Mouse (Mus musculus) neural tube, embryonic 10.5 days (tissue): Measurements from ENCODE around the gene Fgf4.

Experiments
- DNase-seq: peaks from one replicate; pipeline ENCODE4 v3.0.0-alpha.2; 2017; ENCODE audit warnings: low spot score; ENCODE audit errors: extremely low spot score

The Fgf4 gene

DNA sequence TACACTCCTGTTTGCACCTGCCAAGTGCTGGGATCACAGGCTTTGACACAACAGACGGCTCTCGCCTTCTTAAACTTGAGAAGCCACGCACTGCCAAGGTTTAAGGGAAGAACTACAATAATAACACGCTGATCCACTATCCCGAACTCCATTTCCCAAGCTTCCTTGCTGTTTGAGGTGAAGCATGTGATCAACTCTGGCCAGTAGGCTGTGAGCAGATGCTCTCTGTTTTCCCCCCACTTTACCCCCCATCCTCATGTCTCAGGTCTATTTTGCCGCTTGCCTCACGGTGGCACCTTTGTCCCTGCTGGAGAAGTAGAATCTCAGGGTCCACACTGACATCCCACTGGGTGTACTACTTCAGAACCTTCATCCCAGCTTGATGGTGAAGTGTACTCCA lies 61.5 kb downstream of the Fgf4 start:
- no peak for DNase-seq

DNA sequence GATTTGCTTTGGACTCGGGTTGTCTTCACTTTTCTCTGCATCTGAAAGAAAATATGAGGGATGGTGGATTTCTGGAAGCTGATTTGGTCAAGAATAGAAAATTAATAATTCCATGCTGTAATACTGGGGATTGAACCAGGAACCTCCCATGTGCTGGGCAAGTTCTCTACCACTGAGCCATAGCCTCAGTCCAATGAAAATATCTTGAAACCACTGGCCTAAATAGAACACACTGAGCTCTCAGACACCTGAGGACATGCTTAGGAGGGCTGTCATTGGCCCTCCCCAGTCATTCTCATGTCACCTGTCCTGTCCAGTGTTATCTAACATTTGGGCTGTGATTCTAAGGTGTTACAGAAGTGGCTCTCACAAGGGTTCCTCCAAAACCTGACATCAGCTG lies 64.0 kb downstream of the Fgf4 start:
- no peak for DNase-seq

DNA sequence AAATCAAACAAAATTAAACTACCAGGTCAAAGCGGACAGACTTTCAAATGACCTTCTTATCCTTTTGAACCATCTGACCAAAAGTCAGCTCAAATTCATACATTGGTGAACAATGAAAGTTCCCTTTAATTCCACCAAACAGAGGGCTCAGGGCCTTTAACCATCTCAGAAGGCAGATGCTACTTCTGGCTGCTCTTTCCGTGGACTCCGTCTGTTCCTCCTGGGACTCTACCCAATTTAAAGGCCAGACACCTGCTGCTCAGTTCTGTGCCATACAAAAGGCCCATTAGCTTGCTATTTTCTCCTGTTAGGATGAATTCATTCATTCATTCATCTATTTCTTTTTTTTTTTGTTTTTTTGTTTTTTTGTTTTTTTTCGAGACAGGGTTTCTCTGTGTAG lies 65.7 kb downstream of the Fgf4 start:
- DNase-seq: no peak

- DNase-seq: no peak
Observed at GRCm38 (mm10) chr7:144914296-144914947, 67.3 kb downstream of the Fgf4 start.
